Mouse (Mus musculus) heart, adult 2 months (tissue): ENCODE measurements around the gene Odf4.

ENCODE experiments used
- CTCF ChIP-seq: fragments of 200-600 bp; IDR thresholded peaks from 2 replicates; pipeline ENCODE4 v1.8.1; 2022; ENCODE audit warnings: antibody characterized with exemption, mild to moderate bottlenecking, moderate library complexity
- EP300 ChIP-seq: fragments of 200-500 bp; IDR thresholded peaks from 2 replicates; pipeline ENCODE4 v1.6.1; 2011; ENCODE audit warnings: low read depth, low read length, control low read depth; ENCODE audit not compliant: insufficient read depth

DNA sequence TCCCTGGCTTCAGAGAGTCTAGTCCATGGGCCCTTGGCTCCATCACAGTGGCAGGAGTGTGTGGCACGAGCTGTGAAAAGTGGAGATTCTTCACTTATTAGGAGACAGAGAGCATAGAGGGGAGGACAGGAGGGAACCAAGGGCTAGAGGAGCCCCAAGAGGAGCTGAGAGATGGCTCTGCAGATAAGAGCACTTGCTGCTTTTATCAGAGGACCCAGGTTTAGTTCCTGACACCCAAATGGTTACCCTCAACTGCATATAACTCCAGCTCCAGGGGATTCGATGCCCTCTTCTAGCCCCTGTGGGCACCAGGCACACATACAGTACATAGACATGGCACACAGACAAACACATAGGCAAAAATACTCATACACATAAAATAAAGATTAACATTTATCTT lies 2.1 kb downstream of the Odf4 start:
- TF ChIP-seq CTCF (no peak), EP300 (no peak)
